Mouse (Mus musculus) left cerebral cortex, postnatal 14 days (tissue): Measurements from ENCODE around the gene Gm30191. TPM values are rescaled to one million over a fixed set of nuclear protein-coding genes. Genes with fewer than 3 reads are reported as not detected.

Source experiments
- total RNA-seq, 2 experiments: library from RNA; stranded (reverse); gene quantifications; 2 replicates each; pipeline ENCODE4 v1.2.3; 2021

Gm30191 gene
- total RNA-seq, 2 experiments from 2014 or later, result not detected

Other genes starting within 250 kb of the Gm30191 start
- gene Dhdds, start 246.0 kb upstream of the Gm30191 start, total RNA-seq, result 10 to 100 TPM; 61.0 to 63.6 TPM
- not detected for gene Lin28a, start 228.1 kb upstream of the Gm30191 start, total RNA-seq
- not detected for gene Zfp683, start 193.1 kb upstream of the Gm30191 start, total RNA-seq
- 1 to 10 TPM; 1.3 to 1.4 TPM for gene Crybg2, start 186.1 kb upstream of the Gm30191 start, total RNA-seq
- 1 to 10 TPM in 1 of 2 experiments, under 1 TPM in 1; 0.99 to 2.4 TPM for gene Cd52, start 151.9 kb upstream of the Gm30191 start, total RNA-seq
- 10 to 100 TPM; 22.6 to 25.0 TPM for gene Ubxn11, start 144.4 kb upstream of the Gm30191 start, total RNA-seq
- 100 to 1,000 TPM; 204 to 214 TPM for gene Sh3bgrl3, start 118.1 kb upstream of the Gm30191 start, total RNA-seq
- 10 to 100 TPM in 1 of 2 experiments, 1 to 10 TPM in 1; 9.5 to 10.5 TPM for gene Cep85, start 59.8 kb upstream of the Gm30191 start, total RNA-seq
- not detected for gene Gm7534, start 43.9 kb upstream of the Gm30191 start, total RNA-seq
- gene Catsper4, start 19.6 kb upstream of the Gm30191 start, total RNA-seq, result not detected
- gene Cnksr1, start 8.5 kb upstream of the Gm30191 start, total RNA-seq, result under 1 TPM in 1 of 2 experiments, not detected in 1; 0.24 TPM
- gene E130218I03Rik, start 3.3 kb upstream of the Gm30191 start, total RNA-seq, result not detected
- 10 to 100 TPM in 1 of 2 experiments, 1 to 10 TPM in 1; 10.0 to 12.5 TPM for gene Zfp593, start 1.3 kb upstream of the Gm30191 start, total RNA-seq
- 1 to 10 TPM; 3.8 to 4.3 TPM for gene Grrp1, start 7.2 kb downstream of the Gm30191 start, total RNA-seq
- gene Pdik1l, start 41.0 kb downstream of the Gm30191 start, total RNA-seq, result 10 to 100 TPM; 16.1 to 16.4 TPM
- gene Trim63, start 68.2 kb downstream of the Gm30191 start, total RNA-seq, result under 1 TPM; 0.40 to 0.86 TPM
- gene Slc30a2, start 96.2 kb downstream of the Gm30191 start, total RNA-seq, result under 1 TPM in 1 of 2 experiments, not detected in 1; 0.17 TPM
- 10 to 100 TPM; 52.3 to 53.7 TPM for gene Extl1, start 136.9 kb downstream of the Gm30191 start, total RNA-seq
- gene Pafah2, start 149.4 kb downstream of the Gm30191 start, total RNA-seq, result 10 to 100 TPM; 10.9 to 12.3 TPM
- 1,000 to 10,000 TPM; 1,227 to 1,286 TPM for gene Stmn1, start 221.4 kb downstream of the Gm30191 start, total RNA-seq
- 10 to 100 TPM; 54.6 to 55.8 TPM for gene Paqr7, start 249.8 kb downstream of the Gm30191 start, total RNA-seq